13 mouse cellular contexts compared by ENCODE assay signal in genomic region chr3:132911716-132912115, GRCm38 (mm10). TPM values are rescaled to one million over a fixed set of nuclear protein-coding genes. Genes with fewer than 3 reads are reported as not detected.
DNase-seq lines count a peak whose midpoint lies in the region; ATAC-seq lines count a peak whose summit lies in the region.
"Had no signal": no experiment of that assay in that cellular context is flagged by ENCODE, and none has a peak within 500 bp of the region (broad histone marks: within the 10 kb centered on the region; RNA-seq: fewer than 3 reads in every experiment).

No protein-coding gene starts in this region.

- DNase-seq in embryo, embryonic 11 days, result peak; percentile 19
- DNase-seq in embryo, embryonic 10.5 days (ENCODE audit: low spot score), result no peak
- DNase-seq in limb, embryonic 11.5 days (ENCODE audit: low spot score), result peak; percentile 46
- DNase-seq in limb, embryonic 10.5 days (ENCODE audit: low spot score), result no peak
- DNase-seq in gastrocnemius, adult 18-20 months (ENCODE audit: low spot score), result peak; percentile 64
- no peak for DNase-seq in cerebellum, postnatal 4 days (ENCODE audit: low spot score in 2 of 2)
- DNase-seq in left cerebral cortex, postnatal 4 days, result no peak
- DNase-seq: adrenal gland, adult 2 months; B cell, adult 2 months; liver, postnatal 0 days; spleen, adult 18-20 months had no signal

- no peaks in the 10 kb centered on the region for H3K27me3 ChIP-seq in limb, embryonic 11.5 days (ENCODE audit: control insufficient read depth, insufficient read depth, low read length)
- H3K27me3 ChIP-seq in limb, embryonic 10.5 days (ENCODE audit: low read depth, poor library complexity, severe bottlenecking), result no peaks in the 10 kb centered on the region
- H3K27me3 ChIP-seq in limb, embryonic 12.5 days, result no peaks in the 10 kb centered on the region; the same call in 1 of the 2 replicates
- H3K27me3 ChIP-seq: embryonic facial prominence, embryonic 13.5 days had no signal

- peak; percentile 79 for ATAC-seq in limb, embryonic 11.5 days (ENCODE audit: insufficient number of reproducible peaks, low FRiP score, low TSS enrichment, low read depth)
- 0 out of 2 replicates have a peak, but pooled peaks have one; percentile 57 for ATAC-seq in limb, embryonic 12.5 days (ENCODE audit: insufficient number of reproducible peaks, insufficient read depth, low FRiP score, low TSS enrichment, low read depth)
- ATAC-seq: liver, postnatal 0 days had no signal

- no peak overlapping the region for H3K4me2 ChIP-seq in limb, embryonic 11.5 days (ENCODE audit: low read depth, severe bottlenecking)
- peak overlapping the region; percentile 1 for H3K4me2 ChIP-seq in limb, embryonic 12.5 days
- H3K4me2 ChIP-seq: embryonic facial prominence, embryonic 13.5 days had no signal

- WGBS in limb, embryonic 11.5 days, result 23% methylated on average over 4 of the region's 4 CpGs
- 41% methylated on average over 4 of the region's 4 CpGs for WGBS in limb, embryonic 10.5 days
- whole genome bisulfite sequencing in limb, embryonic 12.5 days, result 20% methylated on average over 4 of the region's 4 CpGs

- H3K4me1 ChIP-seq in limb, embryonic 11.5 days (ENCODE audit: control insufficient read depth, insufficient read depth, low read length), result 0 out of 2 replicates have a peak, but pooled peaks cover 5% of the 10 kb centered on the region
- H3K4me1 ChIP-seq in limb, embryonic 10.5 days, result peaks cover 39% of the 10 kb centered on the region
- peaks cover 32% of the 10 kb centered on the region for H3K4me1 ChIP-seq in limb, embryonic 12.5 days (replicated peaks)

- intact Hi-C loops in left cerebral cortex, postnatal 4 days (cut with DNase I), result no loop called here

- no peak overlapping the region for H3K9ac ChIP-seq in limb, embryonic 11.5 days (ENCODE audit: low read length)
- no peak overlapping the region for H3K9ac ChIP-seq in limb, embryonic 12.5 days (replicated peaks)
- H3K9ac ChIP-seq: embryonic facial prominence, embryonic 13.5 days; liver, postnatal 0 days had no signal

- H3K9me3 ChIP-seq in limb, embryonic 11.5 days (ENCODE audit: control insufficient read depth, low read length), result no peaks in the 10 kb centered on the region
- H3K9me3 ChIP-seq in limb, embryonic 10.5 days (replicated peaks), result no peaks in the 10 kb centered on the region
- no peaks in the 10 kb centered on the region for H3K9me3 ChIP-seq in limb, embryonic 12.5 days
- H3K9me3 ChIP-seq: embryonic facial prominence, embryonic 13.5 days had no signal

- no peak overlapping the region for H3K4me3 ChIP-seq in limb, embryonic 11.5 days (ENCODE audit: low read depth, low read length)
- no peak overlapping the region for H3K4me3 ChIP-seq in limb, embryonic 10.5 days
- H3K4me3 ChIP-seq in limb, embryonic 12.5 days (replicated peaks), result no peak overlapping the region
- H3K4me3 ChIP-seq: embryonic facial prominence, embryonic 13.5 days had no signal

- H3K27ac ChIP-seq in limb, embryonic 11.5 days (replicated peaks; ENCODE audit: low read depth, low read length), result no peak overlapping the region
- H3K27ac ChIP-seq in limb, embryonic 10.5 days, result no peak overlapping the region
- no peak overlapping the region for H3K27ac ChIP-seq in limb, embryonic 12.5 days
- H3K27ac ChIP-seq: embryonic facial prominence, embryonic 13.5 days had no signal

- H3K36me3 ChIP-seq in limb, embryonic 11.5 days (ENCODE audit: control insufficient read depth, insufficient read depth, low read length), result no peaks in the 10 kb centered on the region
- H3K36me3 ChIP-seq in limb, embryonic 10.5 days, result no peaks in the 10 kb centered on the region
- no peaks in the 10 kb centered on the region for H3K36me3 ChIP-seq in limb, embryonic 12.5 days
- H3K36me3 ChIP-seq: embryonic facial prominence, embryonic 13.5 days had no signal

RNA-seq across cellular contexts. Expression of gene Npnt, which starts 38.4 kb away (rescaled TPM):
- polyA plus RNA-seq in limb, embryonic 11.5 days (2014; fragmentation: Nextera tagmentation; extraction: Ambion mirVana), result 11.3 and 12.3 TPM in 2 replicates
- polyA plus RNA-seq in limb, embryonic 10.5 days (2016; fragmentation: Nextera tagmentation; extraction: Ambion mirVana), result 11.3 and 14.5 TPM in 2 replicates
- 1 to 10 TPM; 1.6 to 5.6 TPM for total RNA-seq in gastrocnemius, adult 18-20 months (2021)
- 18.5 and 21.2 TPM in 2 replicates for polyA plus RNA-seq in limb, embryonic 12.5 days (2016; fragmentation: Nextera tagmentation; extraction: Ambion mirVana)
- 10 to 100 TPM; 13.2 to 14.8 TPM for total RNA-seq in left cerebral cortex, postnatal 4 days (2021)

Comparison
In these comparisons a context has a peak if more than half of its experiments do, and no peak if none do; other contexts are left out.
1. DNase-seq: peak in embryo, embryonic 11 days (single experiment), limb, embryonic 11.5 days (single experiment) and gastrocnemius, adult 18-20 months (single experiment); none in embryo, embryonic 10.5 days (single experiment), limb, embryonic 10.5 days (single experiment), cerebellum, postnatal 4 days (0 of 2) and left cerebral cortex, postnatal 4 days (single experiment).